18 mouse cellular contexts compared by ENCODE assay signal in genomic region chr10:7874194-7874593, GRCm38 (mm10).
"Had no signal": no experiment of that assay in that cellular context is flagged by ENCODE, and none has a peak within 500 bp of the region (broad histone marks: within the 10 kb centered on the region; RNA-seq: fewer than 3 reads in every experiment).

No protein-coding gene starts in this region.

- DNase-seq: kidney, adult 18-20 months; kidney, adult 9 months; kidney, postnatal 14 days; kidney, postnatal 4 days; left cerebral cortex, postnatal 4 days; liver, embryonic 13.5 days; midbrain, embryonic 14.5 days; right cerebral cortex, adult 18-20 months; right cerebral cortex, postnatal 25 days; spleen, adult 18-20 months; thymus, postnatal 25 days had no signal

- H3K36me3 ChIP-seq: liver, embryonic 13.5 days; midbrain, embryonic 10.5 days; neural tube, embryonic 12.5 days; neural tube, embryonic 15.5 days; stomach, embryonic 15.5 days had no signal

- H3K9me3 ChIP-seq: liver, embryonic 13.5 days; megakaryocyte, embryonic 14.5 days; midbrain, embryonic 10.5 days; neural tube, embryonic 12.5 days; neural tube, embryonic 15.5 days; stomach, embryonic 15.5 days had no signal

- H3K9ac ChIP-seq: liver, embryonic 13.5 days; neural tube, embryonic 12.5 days; neural tube, embryonic 15.5 days; stomach, embryonic 15.5 days had no signal

- H3K4me2 ChIP-seq: liver, embryonic 13.5 days; neural tube, embryonic 12.5 days; neural tube, embryonic 15.5 days; stomach, embryonic 15.5 days had no signal

- H3K27me3 ChIP-seq: neural tube, embryonic 12.5 days; neural tube, embryonic 15.5 days; stomach, embryonic 15.5 days had no signal

- H3K4me3 ChIP-seq: liver, embryonic 13.5 days; megakaryocyte, embryonic 14.5 days; midbrain, embryonic 10.5 days; neural tube, embryonic 12.5 days; neural tube, embryonic 15.5 days; stomach, embryonic 15.5 days had no signal

- H3K4me1 ChIP-seq: liver, embryonic 13.5 days; midbrain, embryonic 10.5 days; neural tube, embryonic 12.5 days; neural tube, embryonic 15.5 days; stomach, embryonic 15.5 days had no signal

- H3K27ac ChIP-seq: liver, embryonic 13.5 days; midbrain, embryonic 10.5 days; neural tube, embryonic 12.5 days; neural tube, embryonic 15.5 days; stomach, embryonic 15.5 days had no signal

- ATAC-seq: inflammation-experienced regulatory T-cells, adult 6 months; intestine, embryonic 16.5 days had no signal
